In genomic region chr5:147949881-147950280, GRCm38 (mm10) we compare ENCODE assay signal across 25 mouse cellular contexts. TPM values are rescaled to one million over a fixed set of nuclear protein-coding genes. Genes with fewer than 3 reads are reported as not detected.
DNase-seq lines count a peak whose midpoint lies in the region; ATAC-seq and TF ChIP-seq lines count a peak whose summit lies in the region.
"Had no signal": no experiment of that assay in that cellular context is flagged by ENCODE, and none has a peak within 500 bp of the region (broad histone marks: within the 10 kb centered on the region; RNA-seq: fewer than 3 reads in every experiment).

No protein-coding gene starts in this region.

- H3K36me3 ChIP-seq in E14TG2a.4 (ENCODE audit: insufficient read depth, low read length): no peaks in the 10 kb centered on the region
- no peaks in the 10 kb centered on the region for H3K36me3 ChIP-seq in hindbrain, embryonic 15.5 days
- no peaks in the 10 kb centered on the region for H3K36me3 ChIP-seq in midbrain, embryonic 15.5 days (replicated peaks)
- no peaks in the 10 kb centered on the region for H3K36me3 ChIP-seq in heart, embryonic 11.5 days (ENCODE audit: control insufficient read depth, insufficient read depth, low read length)
- H3K36me3 ChIP-seq: embryonic facial prominence, embryonic 13.5 days; forebrain, embryonic 12.5 days; intestine, embryonic 15.5 days; limb, embryonic 10.5 days; liver, embryonic 15.5 days; lung, embryonic 15.5 days had no signal

- WGBS in hindbrain, embryonic 15.5 days: 61% methylated on average over 14 of the region's 14 CpGs
- WGBS in midbrain, embryonic 15.5 days: 62% methylated on average over 14 of the region's 14 CpGs
- WGBS in heart, embryonic 11.5 days (ENCODE audit: insufficient replicate concordance): 72% methylated on average over 14 of the region's 14 CpGs

- peak overlapping the region; percentile 29 for H3K4me2 ChIP-seq in hindbrain, embryonic 15.5 days
- H3K4me2 ChIP-seq in midbrain, embryonic 15.5 days: no peak overlapping the region; the same call in 1 of the 2 replicates
- H3K4me2 ChIP-seq in heart, embryonic 11.5 days: no peak overlapping the region
- H3K4me2 ChIP-seq: embryonic facial prominence, embryonic 13.5 days; forebrain, embryonic 12.5 days; intestine, embryonic 15.5 days; liver, embryonic 15.5 days; lung, embryonic 15.5 days had no signal

- peaks cover 35% of the 10 kb centered on the region for H3K4me1 ChIP-seq in E14TG2a.4 (replicated peaks; ENCODE audit: low read depth, low read length)
- peaks cover 2% of the 10 kb centered on the region; the same call in 1 of the 2 replicates for H3K4me1 ChIP-seq in hindbrain, embryonic 15.5 days (replicated peaks)
- H3K4me1 ChIP-seq in midbrain, embryonic 15.5 days: peaks cover 3% of the 10 kb centered on the region; the same call in 1 of the 2 replicates
- H3K4me1 ChIP-seq in heart, embryonic 11.5 days (ENCODE audit: control insufficient read depth, insufficient read depth, low read length): no peaks in the 10 kb centered on the region
- H3K4me1 ChIP-seq: embryonic facial prominence, embryonic 13.5 days; forebrain, embryonic 12.5 days; intestine, embryonic 15.5 days; limb, embryonic 10.5 days; liver, embryonic 15.5 days; lung, embryonic 15.5 days had no signal

- peak overlapping the region; percentile 53 for H3K27ac ChIP-seq in hindbrain, embryonic 15.5 days (replicated peaks)
- peak overlapping the region; percentile 49; the same call in 1 of the 2 replicates for H3K27ac ChIP-seq in midbrain, embryonic 15.5 days
- no peak overlapping the region for H3K27ac ChIP-seq in heart, embryonic 11.5 days (ENCODE audit: low read depth, low read length)
- H3K27ac ChIP-seq: embryonic facial prominence, embryonic 13.5 days; forebrain, embryonic 12.5 days; gastrocnemius, adult 2 months; intestine, embryonic 15.5 days; limb, embryonic 10.5 days; liver, embryonic 15.5 days; lung, embryonic 15.5 days had no signal

- peak overlapping the region; percentile 45 for H3K4me3 ChIP-seq in E14TG2a.4 (replicated peaks; ENCODE audit: low read length)
- no peak overlapping the region for H3K4me3 ChIP-seq in hindbrain, embryonic 15.5 days
- no peak overlapping the region for H3K4me3 ChIP-seq in midbrain, embryonic 15.5 days
- H3K4me3 ChIP-seq in heart, embryonic 11.5 days (ENCODE audit: low read depth, low read length): no peak overlapping the region
- H3K4me3 ChIP-seq: embryonic facial prominence, embryonic 13.5 days; erythroblast, embryonic 14.5 days; forebrain, embryonic 12.5 days; gastrocnemius, adult 2 months; intestine, embryonic 15.5 days; limb, embryonic 10.5 days; liver, embryonic 15.5 days; lung, embryonic 15.5 days had no signal

- peak; percentile 43 for DNase-seq in ES-CJ7 (ENCODE audit: low read depth, low spot score)
- no peak for DNase-seq in cerebellum, postnatal 4 days (ENCODE audit: low spot score in 2 of 2)
- DNase-seq in heart, postnatal 36 days: no peak
- no peak for DNase-seq in cerebellum, postnatal 36 days
- DNase-seq: adrenal gland, adult 2 months; cerebellum, adult 11 months; cerebellum, postnatal 14 days; embryo, embryonic 11 days; gastrocnemius, adult 2 months; heart, postnatal 4 days; kidney, adult 8-10 months; kidney, postnatal 14 days; liver; lung, postnatal 4 days had no signal

- TF ChIP-seq CTCF in E14TG2a.4 (conservative IDR thresholded peaks at IDR 0.05; ENCODE audit: low read length): no peak

- H3K27me3 ChIP-seq in E14TG2a.4 (ENCODE audit: insufficient read depth, low read length): no peaks in the 10 kb centered on the region
- H3K27me3 ChIP-seq in hindbrain, embryonic 15.5 days: no peaks in the 10 kb centered on the region
- H3K27me3 ChIP-seq in midbrain, embryonic 15.5 days (replicated peaks): 0 out of 2 replicates have a peak, but pooled peaks cover 3% of the 10 kb centered on the region
- no peaks in the 10 kb centered on the region for H3K27me3 ChIP-seq in heart, embryonic 11.5 days (ENCODE audit: control insufficient read depth, insufficient read depth, low read length)
- H3K27me3 ChIP-seq: forebrain, embryonic 12.5 days; intestine, embryonic 15.5 days; liver, embryonic 15.5 days had no signal

- intact Hi-C loops in heart, postnatal 36 days (cut with DNase I): loop anchor here (5.0 kb wide), 1 partner anchor 548 kb away; the partner anchor contains the start of gene Flt3

- peaks cover 23% of the 10 kb centered on the region for H3K9me3 ChIP-seq in E14TG2a.4 (ENCODE audit: low read length)
- H3K9me3 ChIP-seq in hindbrain, embryonic 15.5 days: no peaks in the 10 kb centered on the region
- H3K9me3 ChIP-seq in midbrain, embryonic 15.5 days: no peaks in the 10 kb centered on the region
- H3K9me3 ChIP-seq in heart, embryonic 11.5 days (replicated peaks; ENCODE audit: control insufficient read depth, low read length): no peaks in the 10 kb centered on the region
- H3K9me3 ChIP-seq: embryonic facial prominence, embryonic 13.5 days; forebrain, embryonic 12.5 days; intestine, embryonic 15.5 days; limb, embryonic 10.5 days; liver, embryonic 15.5 days; lung, embryonic 15.5 days had no signal

- no peak overlapping the region for H3K9ac ChIP-seq in hindbrain, embryonic 15.5 days
- no peak overlapping the region for H3K9ac ChIP-seq in midbrain, embryonic 15.5 days
- no peak overlapping the region for H3K9ac ChIP-seq in heart, embryonic 11.5 days (ENCODE audit: low read depth, low read length)
- H3K9ac ChIP-seq: embryonic facial prominence, embryonic 13.5 days; forebrain, embryonic 12.5 days; intestine, embryonic 15.5 days; liver, embryonic 15.5 days; lung, embryonic 15.5 days had no signal

- no peak for ATAC-seq in hindbrain, embryonic 15.5 days (ENCODE audit: low FRiP score, low read depth)
- ATAC-seq in midbrain, embryonic 15.5 days (replicated peaks): no peak
- no peak for ATAC-seq in heart, embryonic 11.5 days (replicated peaks; ENCODE audit: insufficient number of reproducible peaks, low FRiP score, low TSS enrichment)
- ATAC-seq: intestine, embryonic 15.5 days had no signal

RNA-seq across cellular contexts. Expression of gene Mtus2, which starts 7.2 kb away (rescaled TPM):
- polyA plus RNA-seq in hindbrain, embryonic 15.5 days (2015; fragmentation: Nextera tagmentation; extraction: Ambion mirVana): 42.5 and 43.1 TPM in 2 replicates
- 45.6 and 46.4 TPM in 2 replicates for polyA plus RNA-seq in midbrain, embryonic 15.5 days (2015; fragmentation: Nextera tagmentation; extraction: Ambion mirVana)
- 100 to 1,000 TPM in 1 of 2 experiments, 10 to 100 TPM in 1; 74.0 to 112 TPM for total RNA-seq in heart, postnatal 36 days (2021)
- 84.3 and 93.6 TPM in 2 replicates for polyA plus RNA-seq in heart, embryonic 11.5 days (2014; fragmentation: Nextera tagmentation; extraction: Ambion mirVana)
- polyA plus RNA-seq: erythroblast, embryonic 14.5 days had no signal

RNA-seq across cellular contexts. Expression of gene Slc46a3, which starts 55.3 kb away (rescaled TPM):
- 5.0 and 5.2 TPM in 2 replicates for polyA plus RNA-seq in hindbrain, embryonic 15.5 days (2015; fragmentation: Nextera tagmentation; extraction: Ambion mirVana)
- polyA plus RNA-seq in midbrain, embryonic 15.5 days (2015; fragmentation: Nextera tagmentation; extraction: Ambion mirVana): 5.5 and 5.6 TPM in 2 replicates
- total RNA-seq in heart, postnatal 36 days (2021): 10 to 100 TPM; 14.5 to 18.0 TPM
- polyA plus RNA-seq in heart, embryonic 11.5 days (2014; fragmentation: Nextera tagmentation; extraction: Ambion mirVana): 4.5 and 4.7 TPM in 2 replicates
